Mouse (Mus musculus): ENCODE results near the gene Mesp1. TPM values are rescaled to one million over a fixed set of nuclear protein-coding genes. Genes with fewer than 3 reads are reported as not detected.

The Mesp1 gene
- polyA plus RNA-seq, 1 experiment from 2014 or later, result not detected

DNA sequence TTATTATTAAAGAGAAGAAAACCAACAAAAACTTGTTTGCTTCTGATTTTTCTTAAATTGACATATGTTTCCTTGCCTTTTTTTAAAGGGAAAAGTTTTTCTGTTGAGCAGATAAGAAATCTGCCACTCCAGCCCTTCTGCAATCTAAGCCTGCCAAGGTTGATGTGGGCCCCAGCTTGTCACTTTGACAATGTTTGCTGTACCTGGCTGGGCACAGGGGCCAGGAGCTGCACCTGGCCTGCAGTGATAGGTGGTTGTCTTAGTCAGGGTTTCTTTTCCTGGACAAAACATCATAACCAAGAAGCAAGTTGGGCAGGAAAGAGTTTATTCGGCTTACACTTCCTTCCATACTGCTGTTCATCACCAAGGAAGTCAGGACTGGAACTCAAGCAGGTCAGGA is 19.8 kb upstream of the Mesp1 start:
- Histone ChIP-seq H3K27me3 (peaks cover 34% of the 10 kb centered on the region), H3K36me3 (no peaks in the 10 kb centered on the region), H3K27ac (no peak overlapping the region), H3K4me2 (no peak overlapping the region), H3K4me3 (no peak overlapping the region), H3K9me3 (no peaks in the 10 kb centered on the region), H3K4me1 (peaks cover 9% of the 10 kb centered on the region), H3K9ac (no peak overlapping the region)
- ATAC-seq (ENCODE audit: borderline replicate concordance, extremely low read depth, low FRiP score, low TSS enrichment), result no peak
- 56% methylated on average over 1 of the region's 1 CpGs for WGBS

DNA sequence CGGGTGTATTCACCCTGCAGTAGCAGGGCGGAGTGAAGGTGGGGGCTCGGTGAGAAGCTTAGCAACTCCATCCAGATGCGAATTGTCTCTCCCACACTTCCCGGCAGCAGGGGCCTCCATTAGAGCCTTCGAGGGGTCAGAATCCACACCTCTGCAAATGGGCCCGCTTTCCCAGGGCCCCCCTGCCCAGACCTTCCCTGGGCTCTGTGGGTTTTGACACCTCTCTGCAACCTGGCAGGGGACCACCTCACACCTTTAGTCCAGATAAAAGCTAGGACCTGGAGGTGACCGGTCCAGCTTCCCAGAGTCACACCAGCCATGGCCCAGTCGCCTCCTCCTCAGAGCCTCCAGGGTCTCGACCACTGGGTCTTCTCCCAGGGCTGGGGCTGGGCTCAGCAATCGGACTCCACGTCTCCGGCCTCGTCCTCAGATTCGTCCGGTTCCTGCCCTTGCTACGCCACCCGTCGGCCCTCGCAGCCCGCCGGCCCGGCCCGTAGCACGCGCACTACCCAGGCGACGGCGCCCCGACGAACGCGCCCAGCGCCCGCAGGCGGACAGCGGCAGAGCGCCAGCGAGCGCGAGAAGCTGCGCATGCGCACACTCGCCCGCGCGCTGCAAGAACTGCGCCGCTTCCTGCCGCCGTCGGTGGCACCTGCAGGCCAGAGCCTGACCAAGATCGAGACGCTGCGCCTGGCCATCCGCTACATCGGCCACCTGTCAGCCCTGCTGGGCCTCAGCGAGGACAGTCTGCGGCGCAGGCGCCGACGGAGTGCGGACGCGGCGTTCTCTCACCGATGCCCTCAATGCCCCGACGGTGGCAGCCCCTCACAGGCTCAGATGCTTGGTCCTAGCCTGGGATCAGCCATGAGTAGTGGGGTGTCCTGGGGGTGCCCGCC is 17.3 kb upstream of the Mesp1 start, which contains the start of gene Mesp2:
Mesp2 (plus strand) TSS at position 117 of the 896 bp plus-strand sequence.
- Histone ChIP-seq H3K4me2 (peak within 1 kb of the TSS; percentile 64), H3K4me1 (peaks cover 9% of the 10 kb centered on the region), H3K27me3 (peaks cover 34% of the 10 kb centered on the region), H3K27ac (no peak within 1 kb of the TSS), H3K9ac (peak within 1 kb of the TSS; percentile 21; the same call in 1 of the 2 replicates), H3K9me3 (no peaks in the 10 kb centered on the region), H3K4me3 (peak within 1 kb of the TSS; percentile 27), H3K36me3 (no peaks in the 10 kb centered on the region)
- peak; percentile 55; the same call in 1 of the 2 replicates for ATAC-seq (ENCODE audit: borderline replicate concordance, extremely low read depth, low FRiP score, low TSS enrichment)
- WGBS, result 8% methylated on average over 71 of the region's 71 CpGs

DNA sequence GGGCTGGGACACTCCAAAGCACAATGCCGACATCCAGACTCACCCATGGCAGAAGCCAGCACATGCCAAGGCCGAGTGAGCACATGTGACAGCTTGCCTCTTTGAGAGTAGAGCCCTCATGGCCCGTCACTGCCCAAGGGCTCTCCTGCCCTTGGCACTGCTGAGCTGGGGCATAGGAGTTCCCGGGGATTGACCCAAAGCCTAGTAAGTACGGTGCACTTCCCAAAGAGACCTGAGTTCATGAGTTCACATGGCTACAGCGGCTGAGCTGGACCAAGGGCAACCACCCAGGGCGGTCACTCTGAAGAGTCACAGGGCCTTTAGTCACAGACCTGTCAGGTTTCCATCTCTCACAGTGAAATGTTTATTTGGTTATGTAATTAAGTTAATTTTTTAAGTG is 15.0 kb upstream of the Mesp1 start:
- ATAC-seq (ENCODE audit: borderline replicate concordance, extremely low read depth, low FRiP score, low TSS enrichment), result no peak
- 71% methylated on average over 7 of the region's 7 CpGs for WGBS
- H3K27me3 ChIP-seq, result peaks cover 34% of the 10 kb centered on the region
- H3K27ac ChIP-seq, result no peak overlapping the region
- no peaks in the 10 kb centered on the region for H3K9me3 ChIP-seq
- peaks cover 15% of the 10 kb centered on the region for H3K4me1 ChIP-seq
- H3K36me3 ChIP-seq, result no peaks in the 10 kb centered on the region
- no peak overlapping the region for H3K9ac ChIP-seq
- no peak overlapping the region for H3K4me2 ChIP-seq
- H3K4me3 ChIP-seq, result no peak overlapping the region

GRCm38 (mm10) chr7:79803887-79804286 is 10.3 kb upstream of the Mesp1 start:
- no peaks in the 10 kb centered on the region for H3K9me3 ChIP-seq
- H3K4me2 ChIP-seq, result no peak overlapping the region
- H3K36me3 ChIP-seq, result no peaks in the 10 kb centered on the region
- 22% methylated on average over 2 of the region's 2 CpGs for WGBS
- peaks cover 6% of the 10 kb centered on the region; the same call in 1 of the 2 replicates for H3K4me1 ChIP-seq
- no peak overlapping the region for H3K9ac ChIP-seq
- no peak overlapping the region for H3K27ac ChIP-seq
- H3K4me3 ChIP-seq, result no peak overlapping the region
- ATAC-seq (ENCODE audit: borderline replicate concordance, extremely low read depth, low FRiP score, low TSS enrichment), result no peak
- H3K27me3 ChIP-seq, result no peaks in the 10 kb centered on the region; the same call in 1 of the 2 replicates

DNA sequence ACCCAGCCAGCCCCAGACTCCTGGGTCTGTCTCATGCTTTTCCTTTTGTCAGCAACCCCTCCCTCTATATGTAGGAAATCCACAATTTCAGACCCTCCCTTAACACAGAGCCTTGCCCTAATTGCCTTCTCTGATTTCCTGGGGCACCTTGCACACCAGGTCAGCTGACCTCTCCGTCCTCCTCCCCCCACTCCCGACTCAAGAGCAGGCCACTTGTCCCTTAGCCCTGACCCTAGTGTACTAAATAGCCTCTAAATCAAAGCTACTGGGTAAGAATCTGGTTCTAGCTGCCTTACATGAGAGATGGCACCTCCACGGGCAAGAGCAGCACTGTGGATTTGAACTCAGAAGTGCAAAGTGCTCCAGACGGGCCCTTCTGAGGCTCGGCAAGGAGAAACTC is 8.4 kb upstream of the Mesp1 start:
- Histone ChIP-seq H3K27ac (no peak overlapping the region), H3K9me3 (no peaks in the 10 kb centered on the region), H3K27me3 (peaks cover 6% of the 10 kb centered on the region), H3K36me3 (no peaks in the 10 kb centered on the region), H3K9ac (no peak overlapping the region), H3K4me3 (no peak overlapping the region), H3K4me2 (no peak overlapping the region), H3K4me1 (peaks cover 6% of the 10 kb centered on the region; the same call in 1 of the 2 replicates)
- no peak for ATAC-seq (ENCODE audit: borderline replicate concordance, extremely low read depth, low FRiP score, low TSS enrichment)
- 41% methylated on average over 5 of the region's 5 CpGs for WGBS

GRCm38 (mm10) chr7:79801391-79801790 is 7.8 kb upstream of the Mesp1 start:
- WGBS, result 59% methylated on average over 11 of the region's 11 CpGs
- peaks cover 6% of the 10 kb centered on the region for H3K27me3 ChIP-seq
- H3K9ac ChIP-seq, result no peak overlapping the region
- no peaks in the 10 kb centered on the region for H3K36me3 ChIP-seq
- H3K4me2 ChIP-seq, result no peak overlapping the region
- ATAC-seq (ENCODE audit: borderline replicate concordance, extremely low read depth, low FRiP score, low TSS enrichment), result 0 out of 2 replicates have a peak, but pooled peaks have one; percentile 6
- H3K4me1 ChIP-seq, result peaks cover 6% of the 10 kb centered on the region; the same call in 1 of the 2 replicates
- H3K9me3 ChIP-seq, result no peaks in the 10 kb centered on the region
- no peak overlapping the region for H3K27ac ChIP-seq
- H3K4me3 ChIP-seq, result no peak overlapping the region

- no peaks in the 10 kb centered on the region for H3K9me3 ChIP-seq
Measured at GRCm38 (mm10) chr7:79800336-79800735, 6.7 kb upstream of the Mesp1 start.

DNA sequence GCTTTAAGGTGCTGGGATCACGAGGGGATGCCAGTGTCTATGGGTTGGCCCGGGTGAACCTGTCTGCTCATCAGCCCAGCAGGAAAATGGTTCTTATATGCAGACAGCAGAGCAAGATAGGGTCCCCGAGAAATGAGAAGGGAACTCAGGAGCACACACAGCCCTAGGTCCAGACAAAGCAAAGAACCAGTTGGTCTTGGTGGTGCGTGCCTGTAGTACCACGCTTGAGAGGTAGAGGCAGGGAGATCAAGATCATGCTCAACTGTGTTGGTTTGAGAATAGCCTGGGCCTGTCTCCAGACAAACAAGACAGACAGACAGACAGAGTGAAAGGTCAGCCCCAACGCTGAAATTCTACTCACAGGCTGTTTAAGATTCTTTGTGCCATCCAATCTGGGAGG is 5.9 kb upstream of the Mesp1 start:
- H3K27me3 ChIP-seq, result peaks cover 16% of the 10 kb centered on the region
- no peak for ATAC-seq (ENCODE audit: borderline replicate concordance, extremely low read depth, low FRiP score, low TSS enrichment)
- WGBS, result 59% methylated on average over 6 of the region's 6 CpGs
- peaks cover 6% of the 10 kb centered on the region; the same call in 1 of the 2 replicates for H3K4me1 ChIP-seq
- no peak overlapping the region for H3K4me2 ChIP-seq
- H3K9me3 ChIP-seq, result no peaks in the 10 kb centered on the region
- H3K4me3 ChIP-seq, result no peak overlapping the region
- no peak overlapping the region for H3K27ac ChIP-seq
- H3K9ac ChIP-seq, result no peak overlapping the region
- H3K36me3 ChIP-seq, result no peaks in the 10 kb centered on the region

More at GRCm38 (mm10) chr7:79800336-79800735, 6.7 kb upstream of the Mesp1 start:
- Histone ChIP-seq H3K4me2 (no peak overlapping the region), H3K27me3 (peaks cover 7% of the 10 kb centered on the region), H3K9ac (no peak overlapping the region), H3K36me3 (no peaks in the 10 kb centered on the region), H3K27ac (no peak overlapping the region), H3K4me3 (no peak overlapping the region), H3K4me1 (peaks cover 6% of the 10 kb centered on the region; the same call in 1 of the 2 replicates)
- no peak for ATAC-seq (ENCODE audit: borderline replicate concordance, extremely low read depth, low FRiP score, low TSS enrichment)
- 65% methylated on average over 4 of the region's 4 CpGs for WGBS

GRCm38 (mm10) chr7:79799048-79799447 is 5.5 kb upstream of the Mesp1 start:
- H3K27me3 ChIP-seq, result peaks cover 20% of the 10 kb centered on the region
- H3K4me3 ChIP-seq, result no peak overlapping the region
- no peaks in the 10 kb centered on the region for H3K36me3 ChIP-seq
- no peak overlapping the region for H3K4me2 ChIP-seq
- H3K9ac ChIP-seq, result no peak overlapping the region
- H3K9me3 ChIP-seq, result no peaks in the 10 kb centered on the region
- ATAC-seq (ENCODE audit: borderline replicate concordance, extremely low read depth, low FRiP score, low TSS enrichment), result no peak
- 2% methylated on average over 8 of the region's 8 CpGs for WGBS
- peaks cover 4% of the 10 kb centered on the region; the same call in 1 of the 2 replicates for H3K4me1 ChIP-seq
- no peak overlapping the region for H3K27ac ChIP-seq

GRCm38 (mm10) chr7:79798606-79799005 is 5.0 kb upstream of the Mesp1 start:
- no peaks in the 10 kb centered on the region for H3K4me1 ChIP-seq
- H3K36me3 ChIP-seq, result no peaks in the 10 kb centered on the region
- H3K9me3 ChIP-seq, result no peaks in the 10 kb centered on the region
- no peak for ATAC-seq (ENCODE audit: borderline replicate concordance, extremely low read depth, low FRiP score, low TSS enrichment)
- 15% methylated on average over 5 of the region's 5 CpGs for WGBS
- no peak overlapping the region for H3K4me2 ChIP-seq
- no peak overlapping the region for H3K27ac ChIP-seq
- H3K27me3 ChIP-seq, result peaks cover 25% of the 10 kb centered on the region
- H3K4me3 ChIP-seq, result no peak overlapping the region
- H3K9ac ChIP-seq, result no peak overlapping the region

- H3K9me3 ChIP-seq, result no peaks in the 10 kb centered on the region
- peak; percentile 51; the same call in 1 of the 2 replicates for ATAC-seq (ENCODE audit: borderline replicate concordance, extremely low read depth, low FRiP score, low TSS enrichment)
- peak overlapping the region; percentile 78 for H3K4me2 ChIP-seq
- H3K27ac ChIP-seq, result no peak overlapping the region
- WGBS, result under 1% methylated on average over 80 of the region's 80 CpGs
- peak overlapping the region; percentile 40 for H3K4me3 ChIP-seq
- peaks cover 61% of the 10 kb centered on the region for H3K27me3 ChIP-seq
- peak overlapping the region; percentile 3; the same call in 1 of the 2 replicates for H3K9ac ChIP-seq
- peaks cover 5% of the 10 kb centered on the region; the same call in 1 of the 2 replicates for H3K4me1 ChIP-seq
- no peaks in the 10 kb centered on the region for H3K36me3 ChIP-seq
Measured at GRCm38 (mm10) chr7:79792635-79793421, 760 bp downstream of the Mesp1 start.

Data from lung, embryonic 15.5 days (tissue).